Mouse (Mus musculus): ENCODE results near the gene Vmn1r91. TPM values are rescaled to one million over a fixed set of nuclear protein-coding genes. Genes with fewer than 3 reads are reported as not detected.
"Not testable (repeated sequence)": the region's sequence is repeated elsewhere in the genome, so short reads cannot be mapped to it uniquely, and the experiment has no call there.

Vmn1r91 gene
- polyA plus RNA-seq (2015; fragmentation: Nextera tagmentation; extraction: Ambion mirVana), result not detected in 2 replicates

GRCm38 (mm10) chr7:20099380-20099779, at the start of gene Vmn1r91:
Vmn1r91 (plus strand) TSS chr7:20099680.
- H3K27ac ChIP-seq; H3K36me3 ChIP-seq; H3K9ac ChIP-seq (replicated peaks); H3K4me2 ChIP-seq (replicated peaks); H3K27me3 ChIP-seq; ATAC-seq; H3K4me1 ChIP-seq (replicated peaks); H3K9me3 ChIP-seq; H3K4me3 ChIP-seq (replicated peaks): not testable (repeated sequence)
- 77% methylated on average over 5 of the region's 5 CpGs for WGBS

DNA sequence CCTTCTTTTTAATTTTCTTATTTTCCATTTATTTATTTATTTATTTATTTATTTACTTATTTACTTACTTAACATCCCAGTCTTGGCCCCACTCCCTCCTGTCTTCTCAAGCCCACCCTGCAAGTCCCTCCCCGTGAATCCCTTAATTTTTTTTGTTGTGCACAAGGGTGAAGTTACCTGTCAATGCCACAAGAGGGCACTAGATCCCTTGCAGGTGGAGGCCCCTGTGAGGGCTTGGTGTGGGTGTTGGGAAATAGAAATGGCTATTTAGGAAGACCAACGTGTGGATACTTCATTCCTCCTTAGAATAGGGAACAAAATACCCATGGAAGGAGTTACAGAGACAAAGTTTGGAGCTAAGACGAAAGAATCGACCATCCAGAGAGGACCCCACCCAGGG, 35.4 kb upstream of the Vmn1r91 start:
- ATAC-seq; H3K27ac ChIP-seq; H3K9ac ChIP-seq (replicated peaks); H3K4me3 ChIP-seq (replicated peaks); H3K27me3 ChIP-seq; H3K36me3 ChIP-seq; H3K4me1 ChIP-seq (replicated peaks); H3K4me2 ChIP-seq (replicated peaks): not testable (repeated sequence)
- peaks cover 15% of the 10 kb centered on the region for H3K9me3 ChIP-seq
- WGBS, result 65% methylated on average over 4 of the region's 4 CpGs

- 72% methylated on average over 18 of the region's 18 CpGs for WGBS
- not testable (repeated sequence) for H3K4me2 ChIP-seq (replicated peaks); ATAC-seq; H3K9me3 ChIP-seq; H3K4me3 ChIP-seq (replicated peaks); H3K27ac ChIP-seq; H3K4me1 ChIP-seq (replicated peaks); H3K27me3 ChIP-seq; H3K36me3 ChIP-seq; H3K9ac ChIP-seq (replicated peaks)
Measured at GRCm38 (mm10) chr7:20078118-20078517, 21.4 kb upstream of the Vmn1r91 start.

DNA sequence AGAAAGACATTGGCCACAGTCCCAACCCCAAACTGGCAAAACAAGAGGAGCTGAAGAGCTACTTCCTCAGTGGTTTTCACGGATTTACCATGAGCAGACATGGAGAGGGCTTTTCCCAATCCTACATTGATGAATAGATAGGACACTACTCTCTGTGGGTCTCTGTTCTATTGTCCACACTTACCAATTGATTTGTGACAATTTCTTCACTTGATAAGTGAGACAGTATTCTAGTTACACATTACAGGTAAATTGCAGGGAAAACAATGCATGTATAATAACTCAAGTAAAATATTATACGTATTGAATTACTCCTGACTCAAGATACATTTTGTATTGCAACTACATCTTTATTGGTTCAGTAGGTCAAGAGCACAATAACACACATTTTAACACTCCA, 23.0 kb downstream of the Vmn1r91 start, which contains the start of gene Gm16442:
Gm16442 (minus strand) TSS at position 101 of the 400 bp plus-strand sequence.
- H3K9ac ChIP-seq (replicated peaks); H3K27ac ChIP-seq; H3K27me3 ChIP-seq; H3K9me3 ChIP-seq; H3K4me1 ChIP-seq (replicated peaks); H3K4me2 ChIP-seq (replicated peaks); ATAC-seq; H3K36me3 ChIP-seq; H3K4me3 ChIP-seq (replicated peaks): not testable (repeated sequence)
- WGBS, result no CpG with 5 or more reads among the region's 2 CpGs

- not testable (repeated sequence) for H3K4me1 ChIP-seq (replicated peaks); H3K4me2 ChIP-seq (replicated peaks); H3K27me3 ChIP-seq; H3K9ac ChIP-seq (replicated peaks); H3K36me3 ChIP-seq; H3K27ac ChIP-seq; H3K9me3 ChIP-seq; H3K4me3 ChIP-seq (replicated peaks); ATAC-seq
- no CpG with 5 or more reads among the region's 5 CpGs for WGBS
Measured at GRCm38 (mm10) chr7:20138988-20139387, 39.5 kb downstream of the Vmn1r91 start, which contains the start of gene Vmn1r93. Vmn1r93 (minus strand) TSS chr7:20139088.

Other genes starting within 250 kb of the Vmn1r91 start
- gene Gm19345, start 247.7 kb upstream of the Vmn1r91 start, polyA plus RNA-seq (2015; fragmentation: Nextera tagmentation; extraction: Ambion mirVana), result 5.7 and 6.6 TPM in 2 replicates
- 0.54 and 0.62 TPM in 2 replicates for gene Ceacam16, start 238.4 kb upstream of the Vmn1r91 start, polyA plus RNA-seq (2015; fragmentation: Nextera tagmentation; extraction: Ambion mirVana)
- gene Ceacam19, start 211.7 kb upstream of the Vmn1r91 start, polyA plus RNA-seq (2015; fragmentation: Nextera tagmentation; extraction: Ambion mirVana), result not detected in 2 replicates
- gene Pvr, start 178.5 kb upstream of the Vmn1r91 start, polyA plus RNA-seq (2015; fragmentation: Nextera tagmentation; extraction: Ambion mirVana), result 5.3 and 6.2 TPM in 2 replicates
- not detected in 2 replicates for gene Igsf23, start 148.9 kb upstream of the Vmn1r91 start, polyA plus RNA-seq (2015; fragmentation: Nextera tagmentation; extraction: Ambion mirVana)
- gene Ceacam20, start 134.3 kb upstream of the Vmn1r91 start, polyA plus RNA-seq (2015; fragmentation: Nextera tagmentation; extraction: Ambion mirVana), result not detected in 2 replicates
- gene Nlrp9b, start 108.2 kb upstream of the Vmn1r91 start, polyA plus RNA-seq (2015; fragmentation: Nextera tagmentation; extraction: Ambion mirVana), result not detected in 2 replicates
- gene Gm16442, start 22.9 kb downstream of the Vmn1r91 start, polyA plus RNA-seq (2015; fragmentation: Nextera tagmentation; extraction: Ambion mirVana), result not detected in 2 replicates
- gene Vmn1r93, start 39.4 kb downstream of the Vmn1r91 start, polyA plus RNA-seq (2015; fragmentation: Nextera tagmentation; extraction: Ambion mirVana), result not detected in 2 replicates
- gene Vmn1r94, start 68.7 kb downstream of the Vmn1r91 start, polyA plus RNA-seq (2015; fragmentation: Nextera tagmentation; extraction: Ambion mirVana), result not detected in 2 replicates
- not detected in 2 replicates for gene Vmn1r95, start 94.0 kb downstream of the Vmn1r91 start, polyA plus RNA-seq (2015; fragmentation: Nextera tagmentation; extraction: Ambion mirVana)
- gene Gm6164, start 105.9 kb downstream of the Vmn1r91 start, polyA plus RNA-seq (2015; fragmentation: Nextera tagmentation; extraction: Ambion mirVana), result not detected in 2 replicates
- not detected in 2 replicates for gene Gm4498, start 134.1 kb downstream of the Vmn1r91 start, polyA plus RNA-seq (2015; fragmentation: Nextera tagmentation; extraction: Ambion mirVana)
- gene Gm5890, start 163.2 kb downstream of the Vmn1r91 start, polyA plus RNA-seq (2015; fragmentation: Nextera tagmentation; extraction: Ambion mirVana), result not detected in 2 replicates
- not detected in 2 replicates for gene Gm4133, start 234.4 kb downstream of the Vmn1r91 start, polyA plus RNA-seq (2015; fragmentation: Nextera tagmentation; extraction: Ambion mirVana)

Data from midbrain, embryonic 13.5 days (tissue).